Mouse (Mus musculus): ENCODE results near the gene Bach2. TPM values are rescaled to one million over a fixed set of nuclear protein-coding genes. Genes with fewer than 3 reads are reported as not detected.
A peak's percentile ranks its signal among the peaks of the same experiment; 100 is the strongest.

Gene Bach2
- total RNA-seq, 2 experiments from 2014 or later, result 4.7 to 6.4 TPM

GRCm38 (mm10) chr4:32246801-32247200 lies 8.2 kb downstream of the Bach2 start:
- intact Hi-C loops (cut with DNase I; ENCODE audit: low total_unique reads), result loop anchor here (10.0 kb wide), 1 partner anchor 58 kb away; no protein-coding TSS in a partner anchor
- no peak for DNase-seq

DNA sequence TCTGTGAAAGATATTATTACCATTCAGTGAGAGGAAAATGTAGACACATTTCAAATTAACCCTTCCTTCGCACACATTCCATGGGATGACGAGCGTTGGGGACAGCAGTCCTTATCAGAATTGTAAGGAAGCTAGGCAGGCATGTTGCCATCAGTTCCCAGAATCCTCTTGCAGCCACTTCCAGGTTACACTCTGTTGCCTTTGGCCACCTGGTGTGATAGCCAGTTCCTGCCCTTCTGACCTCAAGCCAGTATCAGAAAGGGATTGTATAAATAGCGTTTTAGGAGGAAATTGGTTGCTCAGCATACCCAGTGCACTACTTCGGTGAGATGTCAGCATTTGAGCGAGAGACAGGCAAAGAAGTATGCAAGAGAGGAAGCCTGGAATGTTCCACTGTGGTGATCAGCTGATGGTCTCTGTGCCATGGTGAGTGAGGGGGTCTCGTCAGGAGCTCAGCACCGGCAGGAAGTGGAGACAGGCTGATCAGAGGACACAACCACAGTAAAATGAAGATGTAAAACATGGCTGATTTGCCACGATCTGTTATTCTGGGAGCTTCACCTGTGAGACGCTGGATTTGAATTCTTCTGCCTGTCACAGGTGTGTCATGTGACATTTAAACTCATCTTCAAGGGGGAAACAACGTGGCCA lies 9.0 kb downstream of the Bach2 start:
- intact Hi-C loops (cut with DNase I; ENCODE audit: low total_unique reads), result loop anchor here (10.0 kb wide), 1 partner anchor 57 kb away; no protein-coding TSS in a partner anchor
- DNase-seq, result no peak

- DNase-seq, result peak; percentile 79
- intact Hi-C loops (cut with DNase I; ENCODE audit: low total_unique reads), result loop anchor here (10.0 kb wide), 1 partner anchor 57 kb away; no protein-coding TSS in a partner anchor
Measured at GRCm38 (mm10) chr4:32248236-32248635, 9.6 kb downstream of the Bach2 start.

DNA sequence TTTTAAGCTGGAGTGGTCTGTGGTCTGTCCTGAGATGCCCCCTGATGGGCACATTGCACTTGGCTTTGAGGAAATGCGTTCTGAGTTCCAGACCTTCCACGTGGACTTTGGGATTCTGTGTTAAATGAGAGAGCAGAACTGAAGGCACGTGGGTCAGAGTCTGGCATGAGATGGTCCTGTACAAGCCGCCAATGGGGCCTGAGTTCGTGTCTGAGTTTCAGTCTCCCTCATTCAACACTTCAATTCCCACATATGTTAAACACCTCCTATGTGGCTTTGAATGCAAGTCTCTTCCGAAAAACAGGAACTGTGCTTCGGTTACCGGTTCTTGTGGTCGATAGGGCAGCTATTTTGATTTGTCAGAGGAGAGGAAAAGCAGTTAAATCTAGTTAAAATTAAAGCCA lies 10.4 kb downstream of the Bach2 start:
- no peak for DNase-seq
- intact Hi-C loops (cut with DNase I; ENCODE audit: low total_unique reads), result loop anchor here (10.0 kb wide), 1 partner anchor 56 kb away; no protein-coding TSS in a partner anchor

DNA sequence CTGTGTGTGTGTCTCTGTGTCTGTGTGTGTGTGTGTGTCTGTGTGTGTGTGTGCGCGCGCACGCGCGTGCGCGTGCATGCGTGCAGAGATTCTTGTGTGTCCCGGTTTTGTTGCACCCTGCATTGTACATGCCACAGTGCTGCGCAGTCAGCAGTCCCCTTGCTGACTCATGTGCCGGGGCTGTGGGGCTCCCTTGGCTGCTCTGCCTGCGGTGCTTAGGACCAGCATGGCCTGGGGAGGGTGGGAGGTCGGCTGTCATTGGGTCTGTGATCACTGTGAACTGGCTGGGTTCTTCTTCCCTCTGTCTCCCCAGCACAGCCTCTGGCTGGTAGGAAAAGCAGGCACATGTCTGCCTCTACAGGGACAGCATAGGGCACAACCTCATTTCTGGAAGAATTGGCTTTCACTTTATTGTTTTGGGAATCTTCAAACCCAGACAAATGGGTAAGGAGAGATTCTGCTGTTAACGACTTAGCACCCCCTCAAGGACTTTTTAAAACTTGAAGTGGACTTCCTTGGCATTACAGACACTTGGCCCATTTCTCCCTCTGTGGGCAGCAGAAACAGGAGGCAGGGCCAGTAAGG lies 11.2 kb downstream of the Bach2 start:
- DNase-seq, result peak; percentile 50
- intact Hi-C loops (cut with DNase I; ENCODE audit: low total_unique reads), result loop anchor here (10.0 kb wide), 1 partner anchor 55 kb away; no protein-coding TSS in a partner anchor

DNA sequence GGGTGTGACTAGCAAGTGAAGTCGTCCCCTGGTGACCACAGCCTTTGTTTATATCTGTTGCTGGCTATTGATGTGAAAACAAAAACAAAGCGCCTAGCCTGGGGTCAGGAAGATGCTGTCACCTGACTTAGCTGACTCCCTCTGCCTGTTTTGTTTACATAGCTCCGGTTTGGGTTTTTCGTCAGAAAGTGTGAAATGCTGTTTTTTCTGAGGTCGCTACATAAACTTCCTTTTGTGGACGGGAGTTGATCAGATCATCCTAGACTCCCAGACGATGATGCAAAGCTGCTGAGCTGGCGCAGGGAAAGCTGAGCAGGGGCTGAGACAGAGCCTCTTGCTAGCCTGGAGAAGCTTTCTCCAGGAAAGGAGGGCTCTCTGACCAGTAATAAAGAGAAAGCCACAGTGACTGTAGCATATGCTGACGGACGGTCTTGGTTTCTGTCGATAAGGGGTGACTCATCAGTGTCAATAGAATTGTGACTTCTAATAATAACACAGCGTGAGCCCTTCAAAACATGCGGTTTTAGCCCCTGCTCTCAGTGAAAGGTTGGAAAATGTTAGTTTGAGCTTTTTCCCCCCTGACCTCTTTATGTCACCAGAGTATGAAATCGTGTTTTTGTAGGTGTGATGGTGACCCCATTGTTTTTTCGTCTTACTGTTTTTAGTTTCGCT lies 11.9 kb downstream of the Bach2 start:
- no peak for DNase-seq
- intact Hi-C loops (cut with DNase I; ENCODE audit: low total_unique reads), result no loop called here

GRCm38 (mm10) chr4:32251005-32251365 lies 12.4 kb downstream of the Bach2 start:
- intact Hi-C loops (cut with DNase I; ENCODE audit: low total_unique reads), result no loop called here
- DNase-seq, result peak; percentile 43

- intact Hi-C loops (cut with DNase I; ENCODE audit: low total_unique reads), result no loop called here
- no peak for DNase-seq
Measured at GRCm38 (mm10) chr4:32251946-32252672, 13.5 kb downstream of the Bach2 start.

DNA sequence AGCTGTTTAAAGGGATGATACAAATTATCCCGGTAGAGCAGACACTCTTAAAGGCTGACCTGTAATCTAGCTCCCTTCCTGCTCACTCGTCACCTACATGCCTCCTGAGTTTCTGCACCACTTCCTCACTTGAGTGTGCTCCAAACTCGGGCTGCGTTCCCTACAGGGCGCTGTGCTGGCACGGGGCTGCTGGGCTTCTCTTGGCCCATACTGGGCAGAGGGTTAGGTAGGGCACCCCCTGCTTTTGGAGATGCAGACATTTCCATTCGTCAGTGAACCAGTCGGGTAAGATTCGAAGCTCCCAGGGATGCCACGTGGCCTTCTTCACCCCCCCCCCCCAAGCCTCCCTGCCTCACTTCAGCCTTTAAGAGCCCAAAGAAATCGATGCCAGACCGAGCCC lies 19.1 kb downstream of the Bach2 start:
- DNase-seq, result no peak
- intact Hi-C loops (cut with DNase I; ENCODE audit: low total_unique reads), result no loop called here

- DNase-seq, result no peak
- intact Hi-C loops (cut with DNase I; ENCODE audit: low total_unique reads), result no loop called here
Measured at GRCm38 (mm10) chr4:32258093-32258492, 19.5 kb downstream of the Bach2 start.

GRCm38 (mm10) chr4:32258596-32258995 lies 20.0 kb downstream of the Bach2 start:
- intact Hi-C loops (cut with DNase I; ENCODE audit: low total_unique reads), result no loop called here

DNA sequence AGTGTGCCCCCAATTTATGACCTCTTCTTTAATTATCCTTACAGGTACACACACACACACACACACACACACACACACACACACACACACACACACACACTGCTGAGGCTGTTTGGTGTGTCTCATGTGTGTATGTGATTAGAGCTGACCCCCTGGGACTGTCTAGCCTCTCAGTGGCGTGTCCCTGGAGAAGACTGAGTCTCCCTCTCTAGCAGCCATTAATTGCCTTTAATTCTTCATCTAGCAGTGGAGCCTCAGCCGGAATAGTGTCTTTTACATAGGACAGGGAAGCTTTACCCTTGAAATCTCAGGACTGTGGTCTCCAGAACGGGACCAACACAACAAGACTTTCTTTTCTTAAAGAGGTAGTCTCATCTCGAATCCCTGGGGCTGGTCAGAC lies 22.3 kb downstream of the Bach2 start:
- intact Hi-C loops (cut with DNase I; ENCODE audit: low total_unique reads), result no loop called here
- DNase-seq, result no peak

More at GRCm38 (mm10) chr4:32258596-32258995, 20.0 kb downstream of the Bach2 start:
- DNase-seq, result no peak

DNA sequence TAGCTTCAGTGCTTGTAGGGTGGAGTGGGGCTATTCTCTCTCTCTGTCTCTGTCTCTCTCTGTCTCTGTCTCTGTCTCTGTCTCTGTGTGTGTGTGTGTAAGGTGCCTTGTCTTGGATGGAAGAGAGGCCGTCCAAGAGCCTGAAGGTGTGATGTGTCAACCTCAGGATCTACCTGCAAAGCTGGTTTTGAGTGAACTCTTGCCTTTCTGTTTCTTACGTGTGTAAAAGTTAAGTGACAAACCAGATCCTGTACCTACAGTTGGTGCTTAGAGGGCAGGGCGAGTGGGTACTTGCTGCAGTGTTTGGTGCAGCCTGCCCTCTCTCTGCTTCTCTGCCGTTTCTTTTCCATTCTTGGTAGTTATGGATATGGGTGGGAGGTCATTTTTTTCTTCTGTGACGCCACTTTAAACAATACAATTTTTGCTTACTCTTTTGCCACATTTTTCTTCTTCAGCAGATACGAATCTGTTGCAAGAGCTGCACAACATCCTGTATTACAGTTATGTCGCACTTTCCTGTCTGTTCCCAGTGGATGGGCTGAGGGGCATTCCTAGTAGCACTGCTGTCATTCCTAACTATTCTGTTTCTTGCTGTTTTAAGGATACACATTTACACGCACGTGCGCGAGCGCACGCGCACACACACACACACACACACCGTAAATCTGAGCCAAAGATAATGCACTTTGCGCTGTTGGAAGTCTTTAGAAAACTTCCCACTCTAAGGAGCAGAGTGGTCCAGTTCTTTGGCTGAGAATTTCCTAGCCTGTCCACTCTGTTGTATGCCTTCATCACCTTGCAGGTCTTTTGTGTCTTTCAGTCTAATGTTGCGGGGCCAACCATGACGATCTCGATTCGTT lies 24.5 kb downstream of the Bach2 start:
- DNase-seq, result no peak
- intact Hi-C loops (cut with DNase I; ENCODE audit: low total_unique reads), result no loop called here

GRCm38 (mm10) chr4:32263685-32264038 lies 25.1 kb downstream of the Bach2 start:
- intact Hi-C loops (cut with DNase I; ENCODE audit: low total_unique reads), result no loop called here
- DNase-seq, result no peak

DNA sequence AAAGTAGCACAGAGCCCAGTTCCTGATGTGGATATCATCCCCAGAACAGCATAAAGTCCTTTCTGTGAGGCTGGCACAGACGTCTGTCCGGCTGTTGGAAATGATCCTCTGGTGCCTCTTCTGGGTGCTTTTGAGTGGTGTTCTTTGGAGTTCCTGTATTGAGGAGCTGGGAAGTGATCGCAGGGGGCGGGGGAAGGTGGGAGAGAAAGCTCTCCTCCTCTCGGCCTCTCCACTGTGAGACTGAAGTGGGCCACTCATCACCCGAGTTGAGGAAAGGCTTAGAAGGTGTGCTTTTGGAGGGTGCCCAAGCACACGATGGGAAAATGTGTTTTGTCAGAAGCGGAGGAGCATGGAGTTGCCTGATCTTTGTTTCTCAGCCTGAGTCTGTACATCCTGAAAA lies 26.3 kb downstream of the Bach2 start:
- intact Hi-C loops (cut with DNase I; ENCODE audit: low total_unique reads), result no loop called here
- no peak for DNase-seq

GRCm38 (mm10) chr4:32266731-32267130 lies 28.1 kb downstream of the Bach2 start:
- intact Hi-C loops (cut with DNase I; ENCODE audit: low total_unique reads), result no loop called here
- no peak for DNase-seq

DNA sequence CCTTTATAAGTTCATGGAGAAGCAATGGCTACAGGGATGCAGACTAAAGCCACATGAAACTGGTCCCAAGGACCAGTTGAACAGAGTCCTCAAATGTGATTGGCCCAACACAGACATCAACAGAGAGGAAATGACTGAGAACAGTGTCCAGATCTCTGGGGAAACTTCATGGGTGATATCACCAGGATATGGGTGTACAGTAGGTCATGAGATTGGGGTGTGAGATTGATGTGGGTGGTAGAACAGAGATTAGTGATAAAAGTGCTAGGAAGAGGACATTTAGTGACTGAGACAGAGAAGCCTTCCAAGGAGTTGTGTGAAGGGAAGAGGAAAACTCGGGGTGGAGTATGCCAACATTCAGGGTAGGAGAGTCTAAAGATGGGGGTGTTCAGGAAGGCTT lies 29.4 kb downstream of the Bach2 start:
- intact Hi-C loops (cut with DNase I; ENCODE audit: low total_unique reads), result no loop called here
- DNase-seq, result no peak

- intact Hi-C loops (cut with DNase I; ENCODE audit: low total_unique reads), result no loop called here
- DNase-seq, result no peak
Measured at GRCm38 (mm10) chr4:32272398-32272797, 33.8 kb downstream of the Bach2 start.

- intact Hi-C loops (cut with DNase I; ENCODE audit: low total_unique reads), result no loop called here
- no peak for DNase-seq
Measured at GRCm38 (mm10) chr4:32274776-32275294, 36.2 kb downstream of the Bach2 start.
